Mouse (Mus musculus) midbrain, embryonic 16.5 days (tissue): ENCODE measurements at regions not wholly inside any gene's neighbourhood (a gene's known extent, or its start where the extent isn't known, plus 50 kb on each side); places are given as distances from the start of the nearest gene placed in this dataset.

Experiments used
- ATAC-seq: fragments of 200-750 bp; cut with Nextera tagmentation; 2 replicates; pipeline ENCODE4 v1.8.0; 2017; ENCODE audit warnings: moderate TSS enrichment
- H3K27ac ChIP-seq: fragments of 300-500 bp; sonication (generic); 2 replicates; pipeline ENCODE4 v1.5.1; 2014; ENCODE audit warnings: mild to moderate bottlenecking, low read length, mixed read lengths
- H3K27me3 ChIP-seq: fragments of 300-500 bp; sonication (generic); 2 replicates; pipeline ENCODE4 v1.6.1; 2014; ENCODE audit warnings: low read depth, low read length, mixed read lengths; ENCODE audit not compliant: control insufficient read depth, insufficient read depth
- H3K36me3 ChIP-seq: fragments of 300-500 bp; sonication (generic); 2 replicates; pipeline ENCODE4 v1.6.1; 2014; ENCODE audit warnings: mild to moderate bottlenecking, low read length, moderate library complexity, mixed read lengths; ENCODE audit not compliant: control insufficient read depth, insufficient read depth
- H3K4me1 ChIP-seq: fragments of 300-500 bp; sonication (generic); 2 replicates; pipeline ENCODE4 v1.6.1; 2014; ENCODE audit warnings: mild to moderate bottlenecking, low read length, mixed read lengths; ENCODE audit not compliant: control insufficient read depth, insufficient read depth
- H3K4me2 ChIP-seq: fragments of 300-500 bp; sonication (generic); 2 replicates; pipeline ENCODE4 v1.6.1; 2014; ENCODE audit warnings: mild to moderate bottlenecking, low read length, mixed read lengths
- H3K4me3 ChIP-seq: fragments of 300-500 bp; sonication (generic); 2 replicates; pipeline ENCODE4 v1.5.1; 2014; ENCODE audit warnings: low read depth, mild to moderate bottlenecking, low read length, moderate library complexity, mixed read lengths
- H3K9ac ChIP-seq: fragments of 300-500 bp; sonication (generic); 2 replicates; pipeline ENCODE4 v1.6.1; 2014; ENCODE audit warnings: low read depth, low read length, mixed read lengths
- H3K9me3 ChIP-seq: fragments of 300-500 bp; sonication (generic); replicated peaks from 2 replicates; pipeline ENCODE4 v1.6.1; 2014; ENCODE audit warnings: mild to moderate bottlenecking, low read length, mixed read lengths; ENCODE audit not compliant: control insufficient read depth, poor library complexity, severe bottlenecking
- WGBS: fragments of 180-500 bp; shearing (Covaris S2); extraction: QIAGEN DNeasy Blood & Tissue Kit; methylation state at CpG from one replicate; pipeline ENCODE4 v1.1.7; 2014; 5-methylcytosine and 5-hydroxymethylcytosine counted together

DNA sequence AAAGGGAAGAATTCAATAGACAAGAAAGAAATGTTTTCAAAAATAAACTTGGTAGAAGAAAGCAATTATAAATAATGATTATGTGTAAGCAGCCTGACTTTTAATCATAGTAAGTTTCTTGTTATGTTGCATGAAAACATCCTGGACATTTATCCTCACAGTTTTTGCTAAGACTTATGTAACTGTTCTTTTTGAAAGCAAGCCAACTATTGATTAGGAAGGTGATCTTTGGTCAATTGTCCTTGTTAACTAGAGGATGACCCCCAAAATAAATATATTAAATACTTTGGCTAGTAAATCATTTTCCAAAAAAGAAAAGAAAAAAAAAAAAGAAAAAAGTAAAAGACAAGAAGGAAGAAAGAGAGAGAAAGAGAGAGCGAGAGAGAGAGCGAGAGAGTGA is 92.0 kb upstream of the Speer4f2 start:
- 100% methylated on average over 2 of the region's 2 CpGs for WGBS
- H3K9me3 ChIP-seq, result no peaks in the 10 kb centered on the region
- no peaks in the 10 kb centered on the region for H3K4me1 ChIP-seq
- no peak overlapping the region for H3K4me3 ChIP-seq
- H3K27me3 ChIP-seq, result no peaks in the 10 kb centered on the region
- H3K9ac ChIP-seq, result no peak overlapping the region
- no peak overlapping the region for H3K4me2 ChIP-seq
- H3K27ac ChIP-seq, result no peak overlapping the region
- no peaks in the 10 kb centered on the region for H3K36me3 ChIP-seq
- no peak for ATAC-seq

DNA sequence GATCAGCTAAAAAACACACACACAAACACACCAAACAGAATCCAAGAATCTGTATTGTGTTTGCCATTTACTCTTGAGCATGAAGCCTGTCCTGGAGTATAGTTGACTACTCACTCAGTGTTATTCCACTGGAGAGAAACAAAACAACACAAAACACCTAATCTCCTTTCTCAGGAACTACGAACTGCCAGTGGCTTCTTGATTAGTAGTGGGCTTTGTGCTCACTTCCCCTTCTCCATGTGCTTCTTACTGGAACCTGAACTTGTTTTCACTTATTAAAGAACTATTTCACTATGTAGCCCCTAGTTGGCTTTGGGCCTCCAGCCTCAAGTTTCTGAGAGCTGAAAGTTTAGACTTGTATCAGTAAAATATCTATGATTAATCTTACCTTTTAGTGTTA is 84.0 kb upstream of the Speer4f2 start:
- no peaks in the 10 kb centered on the region for H3K36me3 ChIP-seq
- no peak for ATAC-seq

DNA sequence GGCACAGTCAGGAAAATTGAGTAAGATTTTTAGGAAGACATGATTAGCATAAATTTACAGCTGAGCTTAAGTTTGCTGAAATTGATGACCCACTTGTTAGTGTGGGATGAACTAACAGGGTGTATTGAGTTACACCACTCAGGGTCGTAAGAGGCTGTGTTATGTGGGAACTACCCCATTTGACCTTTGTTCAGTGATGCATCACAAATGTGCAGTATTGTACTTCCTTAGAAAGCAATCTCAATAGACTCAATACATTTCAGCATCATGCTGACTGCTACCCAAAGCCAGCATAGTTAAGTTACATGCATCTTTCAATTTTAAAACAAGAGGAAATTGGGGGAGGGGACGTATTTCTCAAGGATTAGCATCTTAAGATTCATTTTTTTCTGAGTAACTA is 80.4 kb upstream of the Speer4f2 start:
- no peak for ATAC-seq
- Histone ChIP-seq H3K4me2 (no peak overlapping the region), H3K9ac (no peak overlapping the region), H3K4me1 (no peaks in the 10 kb centered on the region; the same call in 1 of the 2 replicates), H3K27ac (no peak overlapping the region), H3K9me3 (no peaks in the 10 kb centered on the region), H3K36me3 (no peaks in the 10 kb centered on the region), H3K4me3 (no peak overlapping the region), H3K27me3 (no peaks in the 10 kb centered on the region)
- 19% methylated on average over 2 of the region's 2 CpGs for WGBS

More for the DNA sequence above, 84.0 kb upstream of the Speer4f2 start:
- no peak overlapping the region for H3K27ac ChIP-seq
- no peak overlapping the region for H3K4me3 ChIP-seq
- no peaks in the 10 kb centered on the region for H3K9me3 ChIP-seq
- no peaks in the 10 kb centered on the region for H3K4me1 ChIP-seq
- H3K27me3 ChIP-seq, result no peaks in the 10 kb centered on the region
- 79% methylated on average over 1 of the region's 1 CpGs for WGBS
- no peak overlapping the region for H3K9ac ChIP-seq
- no peak overlapping the region for H3K4me2 ChIP-seq

DNA sequence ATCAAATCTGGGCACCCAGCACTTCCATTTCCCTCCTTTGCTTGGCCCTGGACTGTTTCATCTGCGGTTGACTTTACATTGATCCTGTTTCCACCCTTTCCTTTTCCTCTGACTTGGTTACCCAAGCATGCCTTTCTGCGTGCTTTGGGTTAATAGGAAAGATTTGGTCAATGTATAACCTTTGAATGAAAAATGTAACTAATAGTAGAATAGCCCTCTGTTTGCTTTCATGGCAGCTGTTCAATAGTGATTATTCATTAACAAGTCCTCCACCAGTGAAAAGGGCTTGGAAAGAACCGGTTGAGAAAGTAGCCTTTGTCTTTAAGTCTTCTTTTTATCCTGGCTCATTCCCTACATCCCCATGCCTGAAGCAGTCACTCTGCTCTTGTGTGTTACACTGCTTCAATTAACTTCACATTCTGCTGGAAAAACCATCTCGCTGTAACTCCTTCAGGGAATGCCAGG is 76.4 kb upstream of the Speer4f2 start:
- H3K4me3 ChIP-seq, result no peak overlapping the region
- ATAC-seq, result peak; percentile 51; the same call in 1 of the 2 replicates
- 32% methylated on average over 4 of the region's 4 CpGs for WGBS
- no peaks in the 10 kb centered on the region for H3K27me3 ChIP-seq
- no peaks in the 10 kb centered on the region; the same call in 1 of the 2 replicates for H3K4me1 ChIP-seq
- no peaks in the 10 kb centered on the region for H3K36me3 ChIP-seq
- H3K9me3 ChIP-seq, result no peaks in the 10 kb centered on the region
- H3K27ac ChIP-seq, result no peak overlapping the region
- H3K9ac ChIP-seq, result no peak overlapping the region
- H3K4me2 ChIP-seq, result no peak overlapping the region

DNA sequence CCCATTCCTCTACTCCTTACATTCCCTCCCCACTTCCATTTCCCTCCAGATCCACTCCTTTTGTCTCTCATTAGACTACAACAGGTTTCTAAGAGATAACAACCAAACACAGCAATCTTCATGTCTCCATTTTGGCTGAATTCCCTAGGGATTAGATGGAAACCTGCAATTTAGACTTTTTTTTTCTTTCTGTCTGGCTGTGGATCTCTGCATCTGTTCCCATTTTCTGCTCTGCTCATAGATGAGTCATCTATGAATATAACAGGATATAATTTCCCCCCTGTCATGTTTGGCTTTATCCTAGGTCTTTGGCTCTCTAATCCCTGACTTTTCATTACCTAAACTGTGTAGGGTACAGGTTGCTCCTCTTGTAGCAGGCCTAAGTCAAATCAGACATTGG is 73.1 kb upstream of the Speer4f2 start:
- H3K9ac ChIP-seq, result no peak overlapping the region
- H3K4me1 ChIP-seq, result no peaks in the 10 kb centered on the region; the same call in 1 of the 2 replicates
- H3K9me3 ChIP-seq, result no peaks in the 10 kb centered on the region
- H3K4me3 ChIP-seq, result no peak overlapping the region
- no peak overlapping the region for H3K27ac ChIP-seq
- H3K36me3 ChIP-seq, result no peaks in the 10 kb centered on the region
- no peak for ATAC-seq
- H3K27me3 ChIP-seq, result no peaks in the 10 kb centered on the region
- H3K4me2 ChIP-seq, result no peak overlapping the region

DNA sequence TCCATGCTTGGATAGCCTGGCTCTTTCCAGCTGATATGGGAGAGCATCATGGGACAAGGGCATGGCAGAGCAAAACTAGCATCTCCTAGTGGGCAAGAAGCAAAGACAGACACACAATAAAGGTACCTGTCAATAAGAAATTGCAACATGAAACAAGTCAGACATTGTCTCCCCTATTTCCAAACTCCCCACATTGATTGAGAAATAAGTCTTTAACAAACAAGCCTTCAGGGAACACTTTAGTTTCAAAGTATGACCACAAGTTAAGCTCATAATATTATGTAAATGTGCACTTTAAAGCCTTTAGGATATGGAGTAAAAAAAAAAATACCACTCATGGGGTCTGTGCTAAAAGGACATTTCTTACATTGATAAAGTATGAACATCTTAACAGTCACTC is 51.5 kb upstream of the Speer4f2 start:
- Histone ChIP-seq H3K9me3 (no peaks in the 10 kb centered on the region), H3K4me2 (no peak overlapping the region), H3K4me3 (no peak overlapping the region), H3K27ac (no peak overlapping the region), H3K36me3 (no peaks in the 10 kb centered on the region), H3K4me1 (no peaks in the 10 kb centered on the region), H3K9ac (no peak overlapping the region), H3K27me3 (no peaks in the 10 kb centered on the region)
- no peak for ATAC-seq
